Mouse (Mus musculus) layer of hippocampus, adult 9-10 months (tissue): ENCODE results near the gene Mgat4a.

ENCODE experiments used
- DNase-seq: peaks from one replicate; pipeline ENCODE4 v3.0.0; 2022; ENCODE audit warnings: low spot score

Gene Mgat4a

DNA sequence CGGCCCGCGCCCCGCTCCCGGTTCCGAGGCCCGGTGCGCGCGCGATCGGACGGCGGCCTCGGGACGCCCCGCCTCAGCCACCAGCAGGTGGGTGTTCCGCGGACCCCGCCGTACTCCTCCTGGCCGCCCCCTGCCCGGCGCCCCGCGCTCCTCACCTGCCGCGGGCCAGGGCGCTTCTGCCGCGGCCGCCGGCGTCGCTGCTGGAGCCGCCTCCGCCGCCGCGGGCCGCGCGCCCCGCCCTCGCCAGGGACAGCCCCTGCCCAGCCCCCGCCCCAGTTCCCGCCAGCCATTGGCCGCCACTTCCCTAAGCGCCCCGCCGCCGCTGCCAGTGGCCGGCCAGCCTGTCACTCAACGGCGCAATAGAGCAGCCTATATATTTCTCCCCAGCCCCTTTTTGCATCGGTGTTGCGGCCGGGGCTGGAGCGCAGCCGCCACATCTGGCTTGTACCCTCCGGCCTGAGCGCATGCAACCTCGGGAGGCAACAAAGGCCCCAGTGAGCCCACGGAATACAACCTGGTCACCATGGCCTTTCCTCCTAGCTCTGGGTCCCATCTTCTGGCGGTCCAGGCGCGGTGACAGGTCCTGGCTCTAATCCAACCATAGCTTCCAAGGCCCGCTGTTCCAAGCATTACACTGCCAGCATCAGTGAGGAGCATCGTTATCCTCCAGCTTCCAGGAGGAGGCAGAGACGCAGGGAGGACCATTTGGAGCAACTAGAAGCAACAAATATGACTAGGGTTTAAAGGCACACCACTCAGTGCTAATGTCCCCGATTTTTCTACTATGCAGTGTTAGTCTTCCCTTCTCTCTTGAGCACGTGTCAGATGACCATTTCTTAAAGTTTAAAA lies at the start of gene Mgat4a:
Gene Mgat4a, minus strand, starts transcription at position 207 of the 849 bp plus-strand sequence.
- DNase-seq, result peak; percentile 80

DNA sequence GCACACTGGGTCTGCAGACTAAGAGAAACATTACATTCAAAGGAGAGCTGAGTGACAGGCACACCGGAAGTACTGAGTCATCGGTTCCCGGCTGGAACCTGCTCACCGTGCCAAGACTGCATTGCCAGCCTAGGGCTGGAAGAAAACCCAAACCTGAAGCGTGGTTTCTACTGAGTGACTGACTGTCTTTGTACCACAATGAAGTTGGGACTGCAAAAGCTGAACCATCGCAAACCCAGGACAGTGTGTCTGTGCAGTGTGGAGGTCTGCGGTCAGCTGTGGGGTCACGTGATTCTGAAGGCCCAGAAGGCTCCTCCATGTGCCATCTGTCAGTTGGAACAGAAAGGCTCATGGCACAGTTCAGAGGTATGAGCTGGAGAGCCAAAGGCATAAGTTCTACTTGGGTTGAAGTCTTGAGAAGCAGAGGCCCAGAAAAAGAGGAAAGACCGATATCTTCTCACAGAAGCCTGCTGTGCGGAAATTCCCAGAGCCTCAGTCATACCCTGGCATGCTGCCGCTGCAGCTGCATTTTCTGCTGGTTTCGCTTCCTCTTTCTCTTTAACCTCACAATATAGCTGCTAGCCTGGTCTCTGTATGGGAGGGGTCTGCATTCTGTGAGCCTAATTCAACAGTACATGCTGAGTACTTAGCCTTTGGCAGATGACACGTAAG lies 45.1 kb upstream of the Mgat4a start:
- DNase-seq, result peak; percentile 52

DNA sequence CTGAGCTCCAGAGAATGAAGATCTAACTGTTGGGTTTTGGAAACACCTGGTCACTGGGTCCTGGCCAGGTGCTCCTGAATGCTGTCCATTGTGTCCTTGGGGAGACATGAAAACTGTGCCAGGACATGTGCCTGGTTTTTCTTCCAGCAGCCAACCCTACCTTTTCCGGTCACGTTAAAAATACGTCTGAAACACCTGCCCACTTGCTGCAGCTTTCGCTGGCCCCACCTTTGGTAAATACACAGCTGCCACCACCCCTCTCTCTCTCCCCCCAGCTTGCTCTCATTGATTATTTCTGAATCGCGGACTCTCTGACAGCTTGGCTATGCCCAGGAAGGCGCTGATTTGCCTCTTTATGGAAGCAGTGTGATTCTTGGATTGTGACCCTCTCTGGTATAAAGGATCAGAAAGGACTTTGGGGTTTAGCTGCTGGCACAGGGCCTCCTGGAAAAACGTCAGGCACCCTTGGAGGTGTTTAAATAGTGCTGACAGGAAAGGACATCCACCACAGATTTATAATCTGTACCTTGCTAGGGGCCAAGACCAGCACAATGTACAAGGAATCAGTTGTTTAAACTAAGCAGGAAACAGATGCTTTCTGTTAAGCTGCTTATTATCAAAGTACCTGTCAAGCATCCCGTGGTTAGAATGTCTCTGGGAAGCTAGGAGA lies 43.1 kb upstream of the Mgat4a start:
- DNase-seq, result no peak

DNA sequence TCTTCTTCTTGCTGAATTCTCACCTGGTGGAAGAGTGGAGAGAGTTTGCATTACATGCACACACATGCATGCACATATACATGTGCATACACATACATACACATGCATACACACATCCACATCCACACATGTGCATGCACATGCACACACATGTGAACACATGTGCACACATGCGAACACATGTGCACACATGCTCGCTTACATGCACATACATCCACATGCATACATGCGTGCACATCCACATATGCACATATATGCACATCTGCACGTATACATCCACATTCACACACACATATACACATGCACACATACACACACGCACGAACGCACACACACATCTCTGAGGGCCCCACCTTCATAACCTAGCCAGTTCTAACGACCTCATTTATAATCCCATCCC lies 42.4 kb upstream of the Mgat4a start:
- DNase-seq, result no peak

DNA sequence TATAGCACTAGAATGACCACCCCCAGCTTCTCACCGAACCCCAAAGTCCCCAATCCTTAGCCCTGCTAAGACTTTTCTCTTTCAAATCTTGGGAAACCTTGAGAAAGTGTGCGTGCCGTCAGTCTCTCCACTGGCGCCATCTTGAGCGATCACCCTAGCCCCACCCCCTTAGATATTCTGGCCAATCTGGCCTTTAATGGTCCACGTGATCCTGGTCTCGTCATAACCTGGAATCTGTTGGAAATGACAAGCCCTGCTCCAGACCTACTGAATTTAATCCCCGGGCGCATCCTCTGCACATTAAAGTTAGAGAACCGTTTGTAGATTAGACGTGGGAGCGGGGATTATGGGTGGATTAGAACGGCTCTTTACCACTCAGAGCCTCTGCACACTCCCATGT lies 38.9 kb upstream of the Mgat4a start:
- no peak for DNase-seq

DNA sequence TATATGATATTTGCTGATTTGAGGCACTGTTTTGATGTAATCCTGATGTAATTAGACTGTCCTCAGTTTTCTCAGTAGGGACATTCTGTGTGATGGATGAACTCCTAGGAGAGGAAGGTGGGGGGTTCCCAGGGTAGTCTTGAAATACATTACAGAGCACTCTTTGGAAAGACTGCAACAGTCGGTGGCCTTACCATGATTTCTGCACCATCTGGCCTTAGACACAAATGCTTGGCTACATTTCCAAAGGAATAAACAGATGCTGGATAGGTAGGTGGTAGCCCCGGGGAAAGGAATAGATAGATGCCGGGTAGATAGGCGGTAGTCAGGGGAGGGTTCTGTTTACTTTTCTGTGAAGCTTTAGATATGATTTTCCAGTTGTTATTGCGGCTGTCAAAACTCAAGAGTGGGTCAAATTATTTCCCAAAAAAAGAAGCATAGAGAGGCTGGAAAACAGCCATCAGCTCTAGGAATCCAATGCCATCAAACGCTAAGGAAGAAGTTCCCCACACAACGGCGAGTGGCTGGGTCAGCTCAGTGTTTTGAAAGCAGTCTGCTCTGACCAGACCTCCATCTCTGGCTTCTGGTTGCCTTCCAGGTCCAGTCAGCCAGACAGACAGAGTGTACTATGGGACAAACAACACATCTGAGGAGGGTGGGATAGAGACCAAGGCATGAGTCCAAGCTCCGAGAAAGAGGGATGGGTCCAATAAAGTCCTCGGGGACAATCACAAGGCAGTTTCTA lies 31.9 kb upstream of the Mgat4a start:
- no peak for DNase-seq

DNA sequence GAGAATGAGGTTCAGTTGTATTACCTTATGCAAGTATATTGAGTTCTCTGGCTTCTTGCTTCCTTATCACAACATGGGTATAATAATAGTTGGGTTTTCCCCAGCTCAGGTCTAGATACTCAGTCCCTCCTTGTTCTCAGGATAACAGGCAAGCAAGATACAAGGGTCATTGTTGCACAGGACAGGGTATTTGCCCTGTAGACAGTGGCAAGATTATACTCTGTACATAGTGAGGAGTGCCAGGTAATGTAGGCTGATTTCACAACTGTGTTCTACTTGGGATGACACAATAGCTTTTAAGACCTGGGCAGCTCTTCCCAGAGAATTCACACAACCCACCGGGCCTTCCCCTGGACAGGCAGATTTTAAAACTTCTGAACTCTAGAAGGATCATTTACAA lies 27.6 kb upstream of the Mgat4a start:
- DNase-seq, result no peak

DNA sequence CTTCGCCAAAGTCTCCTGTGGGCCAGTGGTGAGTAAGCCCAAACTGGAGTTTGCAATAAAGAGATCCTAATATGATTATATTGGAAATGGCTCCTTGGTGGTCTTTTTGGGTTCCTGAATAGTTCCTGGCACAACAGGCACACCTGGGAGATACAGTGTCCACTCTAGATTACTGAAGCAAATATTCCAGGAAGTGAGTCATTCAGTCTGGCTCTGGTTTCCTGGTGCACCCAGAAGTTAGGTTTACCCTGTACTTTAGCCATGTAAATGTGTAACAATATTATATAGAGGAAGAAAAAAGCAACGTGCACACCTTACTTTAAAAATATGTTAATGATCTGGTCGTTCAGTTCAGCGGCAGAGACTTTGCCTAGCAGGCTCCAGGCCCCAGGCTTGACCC lies 25.9 kb upstream of the Mgat4a start:
- DNase-seq, result no peak

DNA sequence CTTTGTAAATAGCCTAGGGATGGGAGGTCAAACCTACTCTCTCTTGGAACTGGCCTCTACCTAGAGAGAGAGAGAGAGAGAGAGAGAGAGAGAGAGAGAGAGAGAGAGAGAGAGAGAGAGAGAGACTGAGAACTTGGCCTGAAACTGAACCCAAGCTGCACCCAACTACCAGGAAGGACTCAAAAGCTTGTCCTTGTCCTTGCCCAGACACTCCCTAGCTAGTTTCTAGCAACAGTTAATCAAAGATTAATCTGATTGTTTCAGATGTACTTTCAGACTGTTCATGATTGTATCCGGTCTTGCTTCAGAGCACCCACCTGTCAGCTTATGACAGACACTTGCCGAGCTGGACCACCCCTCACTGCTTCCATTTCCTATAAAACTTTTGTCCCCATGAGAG lies 25.5 kb upstream of the Mgat4a start:
- no peak for DNase-seq

DNA sequence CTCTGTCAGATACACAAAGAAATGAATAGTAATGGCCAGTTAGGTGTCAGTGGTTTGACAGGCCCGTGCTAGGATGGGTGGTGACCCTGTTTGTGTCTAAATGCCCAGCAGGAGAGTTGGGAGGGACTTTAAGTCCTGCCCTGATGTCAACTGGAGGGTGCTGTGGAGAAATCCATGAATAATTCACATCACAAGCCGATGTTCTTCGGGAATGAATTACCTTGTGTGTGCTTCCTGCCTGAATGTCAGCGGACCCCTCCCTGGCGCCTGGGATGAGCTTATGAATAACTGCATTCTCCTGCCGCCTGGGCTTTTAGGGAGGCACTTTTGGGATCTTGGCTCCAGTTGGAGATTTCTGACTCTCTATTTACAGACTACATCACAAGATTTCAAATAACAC lies 24.6 kb upstream of the Mgat4a start:
- DNase-seq, result no peak

DNA sequence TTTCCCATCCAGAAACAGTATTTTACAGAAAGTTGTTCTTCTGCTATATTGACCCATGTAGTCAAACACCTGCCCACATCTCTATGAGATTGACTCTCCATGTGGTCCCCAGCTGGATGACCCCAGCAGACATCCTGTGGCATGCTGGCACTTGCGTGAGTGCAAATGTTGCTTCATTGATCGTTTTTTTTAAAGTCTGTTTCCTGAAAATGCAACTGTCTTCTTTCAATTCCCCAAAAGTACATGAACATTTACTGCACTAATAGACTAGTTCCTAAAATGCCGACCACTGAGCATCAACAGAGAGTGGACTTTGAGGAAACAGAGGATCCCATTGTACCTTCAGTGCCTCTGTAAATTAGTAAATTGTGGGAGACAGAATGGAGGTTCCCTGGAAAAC lies 21.1 kb upstream of the Mgat4a start:
- no peak for DNase-seq

DNA sequence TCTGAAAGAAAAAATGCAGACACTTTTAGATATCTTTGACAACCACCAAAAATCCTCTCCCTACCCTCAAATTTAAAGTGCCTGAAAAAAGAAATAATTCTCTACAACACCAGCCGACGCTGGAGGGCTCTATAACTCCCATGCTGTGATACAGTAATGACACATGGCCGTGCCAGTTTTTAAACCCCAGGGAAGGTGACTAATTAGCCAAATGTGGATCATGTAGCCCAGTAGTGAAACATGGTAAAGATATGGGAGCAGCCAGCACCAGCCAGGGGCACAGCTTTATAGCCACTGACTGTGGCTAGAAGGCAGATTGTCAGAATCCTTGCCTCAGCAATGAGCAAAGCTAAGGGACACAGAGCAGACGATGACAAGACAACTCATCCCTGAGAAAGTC lies 19.5 kb upstream of the Mgat4a start:
- DNase-seq, result no peak

DNA sequence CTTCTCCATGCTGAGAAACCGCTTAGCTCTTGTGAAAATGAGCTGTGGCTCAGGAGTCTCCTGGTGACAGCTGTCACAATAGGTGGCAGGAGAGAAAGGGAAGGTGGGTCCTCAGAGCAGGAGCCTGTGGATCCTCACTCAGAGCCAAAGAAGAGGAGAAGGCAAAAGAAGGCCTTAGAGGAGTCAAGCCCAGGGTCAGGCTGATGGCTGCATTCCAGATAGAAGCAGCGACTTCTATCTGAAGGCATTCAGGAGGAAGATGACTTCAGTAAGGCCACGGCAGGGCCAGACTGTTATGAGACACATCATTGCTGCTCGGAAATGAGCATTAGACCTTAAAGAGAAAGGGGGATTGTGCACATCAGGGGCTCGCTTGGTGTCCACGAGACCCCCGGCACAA lies 11.2 kb upstream of the Mgat4a start:
- DNase-seq, result no peak

DNA sequence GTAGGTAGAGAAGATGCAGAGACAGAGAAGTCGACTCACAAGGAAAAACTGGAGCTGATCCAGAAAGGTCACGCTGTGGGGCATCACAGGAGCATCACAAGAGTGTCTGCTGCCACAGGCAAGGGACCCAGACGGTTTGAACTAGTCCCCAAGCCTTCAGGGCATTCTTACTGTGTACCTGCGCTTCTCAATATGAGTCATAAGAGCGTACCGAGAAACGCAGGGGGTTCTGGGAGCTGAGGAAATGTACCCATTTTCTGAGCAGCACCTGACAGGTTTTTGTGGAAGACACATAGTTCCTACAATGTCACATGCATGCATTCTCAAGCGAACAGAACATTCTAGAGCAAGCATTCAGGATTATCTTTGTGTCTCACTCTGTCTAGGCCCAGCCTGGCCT lies 8.7 kb upstream of the Mgat4a start:
- no peak for DNase-seq

DNA sequence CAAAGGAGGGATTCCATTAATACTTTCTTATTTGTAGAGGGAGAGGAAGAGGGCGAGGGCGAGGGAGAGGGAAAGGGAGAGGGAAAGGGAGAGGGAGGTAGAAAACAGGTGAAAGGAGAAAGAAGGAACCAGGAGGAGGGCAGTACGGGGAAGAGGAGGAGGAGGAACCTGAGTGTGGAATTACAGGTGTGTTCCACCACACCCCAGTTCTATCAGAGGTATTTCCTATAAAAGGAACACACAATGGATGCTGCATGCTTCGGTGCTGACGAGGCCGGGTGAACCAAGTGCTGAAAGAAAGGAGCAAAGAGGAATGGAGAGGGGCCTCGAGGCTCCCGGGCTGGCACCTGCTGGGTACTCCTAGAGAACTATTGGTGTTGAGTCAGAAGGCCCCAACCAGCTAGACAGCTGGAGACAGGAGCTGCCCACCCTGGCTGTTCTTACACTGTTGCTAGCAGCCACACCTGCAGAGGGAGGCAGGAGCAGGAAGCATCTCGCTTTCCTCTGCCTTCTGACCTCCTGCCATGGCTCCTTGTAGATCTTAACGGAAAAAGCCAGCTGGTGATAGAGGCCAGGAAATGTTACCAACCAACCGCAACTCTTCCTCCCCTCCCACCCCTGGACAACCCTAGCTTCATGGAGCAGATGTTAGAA lies 5.7 kb upstream of the Mgat4a start:
- DNase-seq, result no peak

DNA sequence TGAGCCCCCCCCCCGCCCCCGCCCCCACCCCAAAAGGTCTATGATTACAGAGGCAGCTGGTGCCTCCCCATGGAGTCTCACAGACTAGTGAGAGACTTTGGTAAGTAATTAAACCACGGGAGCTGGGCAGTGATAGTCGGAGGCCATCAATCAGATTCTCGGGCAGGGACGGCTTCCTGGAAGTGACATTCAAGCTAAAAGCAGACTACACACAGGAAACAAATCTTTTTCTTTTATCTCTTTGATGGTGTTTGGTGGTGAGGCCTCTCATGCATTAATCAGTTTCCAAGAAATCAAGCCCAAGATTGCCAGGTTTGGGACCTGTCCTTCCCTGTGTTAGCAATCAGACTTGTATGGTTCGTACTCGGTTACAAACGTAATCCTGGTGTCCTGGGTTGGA lies 3.4 kb upstream of the Mgat4a start:
- no peak for DNase-seq

DNA sequence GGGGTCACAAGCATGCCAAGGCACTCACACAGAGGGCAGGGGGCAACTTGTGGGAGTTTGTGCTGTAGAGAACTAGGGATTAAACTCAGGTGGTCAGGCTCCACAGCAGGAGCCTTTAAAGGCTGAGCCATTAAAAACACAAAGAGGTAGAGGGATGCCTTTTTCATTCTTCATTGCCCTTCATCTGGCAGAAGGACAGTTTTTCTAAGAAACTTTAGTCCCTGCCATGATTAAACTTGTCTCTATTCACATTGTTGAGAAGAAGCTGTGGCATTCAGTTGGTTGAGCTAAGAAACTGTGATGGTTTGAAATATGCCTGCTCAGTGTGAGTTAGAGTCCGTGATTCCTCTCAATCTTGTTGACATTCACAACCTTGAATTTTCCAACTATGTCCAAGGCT lies 2.2 kb upstream of the Mgat4a start:
- no peak for DNase-seq

DNA sequence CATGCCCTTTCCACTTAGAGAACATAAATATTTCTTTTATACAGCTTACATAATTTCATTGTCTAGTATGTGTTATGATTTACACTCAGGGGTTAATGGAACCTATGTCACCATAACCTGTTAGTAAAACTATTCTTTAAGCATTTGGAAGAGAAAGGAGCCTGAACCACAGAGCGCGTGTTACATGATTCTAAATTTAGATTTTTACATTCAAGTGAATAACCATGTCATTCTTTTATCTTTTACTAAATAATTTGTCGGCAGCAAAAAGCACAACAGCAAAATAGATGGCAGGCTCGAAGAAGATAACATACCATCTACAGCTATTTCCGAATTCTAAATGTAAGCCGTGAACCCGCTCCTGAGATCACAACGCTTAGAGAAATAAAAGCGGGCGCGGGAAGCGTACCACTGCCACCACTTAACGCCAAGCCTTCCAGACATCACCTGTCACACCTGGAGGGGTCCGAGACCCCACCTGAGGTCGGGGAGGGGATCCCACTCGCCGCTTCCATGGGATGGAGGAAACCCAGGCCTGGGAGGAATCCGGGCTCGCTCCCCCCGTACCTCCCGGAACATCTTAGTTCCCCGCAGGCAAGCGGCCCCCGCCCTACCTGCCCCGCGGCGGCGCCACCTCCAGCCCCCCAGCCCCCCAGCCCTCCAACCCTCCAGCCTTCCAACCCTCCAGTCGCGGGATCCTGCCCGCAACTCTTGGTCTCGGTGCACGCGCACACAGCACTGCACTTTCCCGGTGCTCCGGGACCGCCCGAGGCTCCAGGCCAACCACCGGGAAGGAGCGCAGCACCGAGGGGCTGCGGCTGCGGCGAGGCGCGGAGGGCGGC lies 627 bp downstream of the Mgat4a start:
- DNase-seq, result no peak

DNA sequence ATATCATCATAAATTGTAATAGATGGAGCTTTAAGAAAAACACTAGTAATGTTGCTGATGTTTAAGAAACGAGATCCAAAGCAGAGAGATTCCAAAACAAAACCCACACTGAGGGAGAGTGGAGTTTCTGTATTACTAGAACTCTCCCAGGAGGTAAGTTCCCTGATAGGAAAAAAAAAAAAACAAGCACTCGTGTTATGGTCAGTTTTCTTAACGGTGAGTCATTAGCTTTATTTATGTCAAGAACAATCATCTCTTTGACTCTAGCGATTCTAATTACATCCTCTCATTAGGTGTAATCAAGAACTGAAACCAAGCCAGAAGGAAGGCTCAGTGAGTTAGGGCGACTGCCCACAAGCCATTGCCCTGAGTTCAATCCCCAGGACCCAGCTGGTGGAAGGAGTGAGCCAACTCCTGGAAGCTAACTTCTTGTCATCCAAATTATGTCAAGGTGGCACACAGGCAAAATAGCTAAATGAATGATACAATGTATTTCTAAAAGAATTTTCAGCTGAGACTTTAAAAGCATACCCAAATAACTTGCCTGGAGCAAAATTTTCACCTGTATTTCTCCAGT lies 6.2 kb downstream of the Mgat4a start:
- DNase-seq, result no peak

DNA sequence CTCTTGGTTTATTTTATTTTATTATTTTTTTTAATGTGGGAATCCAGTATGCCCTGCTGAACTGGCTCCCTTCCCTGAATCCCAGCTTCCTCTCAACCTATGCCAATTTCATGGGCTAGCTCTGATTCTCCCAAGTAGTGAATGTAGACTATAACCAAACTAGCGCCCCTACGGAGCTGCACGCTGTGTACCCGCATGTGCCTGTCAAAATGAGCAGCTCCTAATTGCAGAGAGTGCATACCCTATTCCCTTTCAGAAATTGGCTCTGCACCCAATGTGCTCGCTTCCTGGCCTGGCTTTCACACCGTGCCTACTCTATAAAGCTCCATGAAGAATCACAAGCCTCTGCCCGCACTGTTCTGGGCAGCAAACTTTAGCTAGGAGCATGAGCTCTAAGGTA lies 7.6 kb downstream of the Mgat4a start:
- DNase-seq, result no peak

DNA sequence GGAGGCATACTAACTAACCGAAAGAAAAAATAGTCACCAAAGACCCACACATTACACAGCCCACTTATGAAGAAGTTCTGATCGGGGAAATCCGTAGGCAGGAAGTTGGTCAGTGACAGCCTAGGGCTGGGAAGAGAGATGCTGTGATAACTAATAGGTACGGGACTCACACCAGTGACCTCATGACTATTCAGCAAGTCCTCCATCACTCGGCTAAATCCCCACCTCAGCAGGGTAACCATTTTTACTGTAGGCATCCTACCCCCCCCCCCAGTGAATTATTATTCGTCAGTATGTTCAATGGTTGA lies 8.3 kb downstream of the Mgat4a start:
- DNase-seq, result no peak
